ENCODE assay signal across 27 mouse cellular contexts in genomic region chr8:126841187-126841586, GRCm38 (mm10).
DNase-seq lines count a peak whose midpoint lies in the region; ATAC-seq and TF ChIP-seq lines count a peak whose summit lies in the region.
"Had no signal": no experiment of that assay in that cellular context is flagged by ENCODE, and none has a peak within 500 bp of the region (broad histone marks: within the 10 kb centered on the region; RNA-seq: fewer than 3 reads in every experiment).

No protein-coding gene starts in this region.

- ATAC-seq in hindbrain, embryonic 12.5 days (ENCODE audit: low FRiP score), result no peak
- ATAC-seq in hindbrain, postnatal 0 days, result no peak
- ATAC-seq in neural tube, embryonic 13.5 days (ENCODE audit: low read depth), result no peak
- ATAC-seq: forebrain, embryonic 16.5 days; intestine, embryonic 16.5 days; liver, embryonic 12.5 days; liver, postnatal 0 days had no signal

- H3K36me3 ChIP-seq in hindbrain, embryonic 12.5 days, result no peaks in the 10 kb centered on the region
- H3K36me3 ChIP-seq in hindbrain, postnatal 0 days (ENCODE audit: insufficient read depth, low read length), result no peaks in the 10 kb centered on the region
- no peaks in the 10 kb centered on the region for H3K36me3 ChIP-seq in neural tube, embryonic 13.5 days
- H3K36me3 ChIP-seq: embryonic facial prominence, embryonic 12.5 days; heart, embryonic 15.5 days; liver, embryonic 12.5 days had no signal

- H3K4me1 ChIP-seq in hindbrain, embryonic 12.5 days, result peaks cover 28% of the 10 kb centered on the region
- H3K4me1 ChIP-seq in hindbrain, postnatal 0 days (ENCODE audit: insufficient read depth, low read length), result peaks cover 17% of the 10 kb centered on the region
- peaks cover 46% of the 10 kb centered on the region for H3K4me1 ChIP-seq in neural tube, embryonic 13.5 days (replicated peaks)

- H3K27me3 ChIP-seq in hindbrain, embryonic 12.5 days, result no peaks in the 10 kb centered on the region
- no peaks in the 10 kb centered on the region for H3K27me3 ChIP-seq in hindbrain, postnatal 0 days (ENCODE audit: insufficient read depth, low read length)
- H3K27me3 ChIP-seq in neural tube, embryonic 13.5 days, result no peaks in the 10 kb centered on the region
- H3K27me3 ChIP-seq: CH12.LX; embryonic facial prominence, embryonic 12.5 days; heart, embryonic 15.5 days; liver, embryonic 12.5 days; megakaryocyte, embryonic 14.5 days had no signal

- TF ChIP-seq CTCF in hindbrain, postnatal 0 days (IDR thresholded peaks at IDR 0.05; ENCODE audit: low read depth), result no peak

- no peaks in the 10 kb centered on the region for H3K9me3 ChIP-seq in hindbrain, embryonic 12.5 days (replicated peaks)
- H3K9me3 ChIP-seq in hindbrain, postnatal 0 days (ENCODE audit: low read length), result no peaks in the 10 kb centered on the region
- no peaks in the 10 kb centered on the region for H3K9me3 ChIP-seq in neural tube, embryonic 13.5 days
- H3K9me3 ChIP-seq: embryonic facial prominence, embryonic 12.5 days; heart, embryonic 15.5 days; liver, embryonic 12.5 days had no signal

- no peak overlapping the region for H3K4me3 ChIP-seq in hindbrain, embryonic 12.5 days
- no peak overlapping the region for H3K4me3 ChIP-seq in hindbrain, postnatal 0 days (ENCODE audit: low read length)
- no peak overlapping the region for H3K4me3 ChIP-seq in neural tube, embryonic 13.5 days
- H3K4me3 ChIP-seq: embryonic facial prominence, embryonic 12.5 days; heart, embryonic 15.5 days; liver, embryonic 12.5 days; megakaryocyte, embryonic 14.5 days had no signal

- no peak for DNase-seq in hindbrain, postnatal 0 days (ENCODE audit: low spot score)
- no peak for DNase-seq in neural tube, embryonic 10.5 days (ENCODE audit: extremely low spot score, low spot score)
- peak; percentile 60 for DNase-seq in brain, adult 2 months (ENCODE audit: low read depth, low spot score)
- no peak for DNase-seq in kidney, adult 18-20 months
- DNase-seq: adrenal gland, postnatal 14 days; cerebellum, adult 11-12 months; cerebellum, adult 9-11 months; embryo, embryonic 11 days; gastrocnemius, postnatal 14 days; heart, postnatal 36 days; kidney, adult 9 months; kidney, postnatal 10 days; liver, postnatal 0 days; lung, postnatal 36 days; midbrain, embryonic 14.5 days; right cerebral cortex, postnatal 4 days; thymus, adult 2 months; thymus, postnatal 4 days had no signal

- H3K27ac ChIP-seq in hindbrain, embryonic 12.5 days, result 0 out of 2 replicates have a peak overlapping the region, but pooled peaks have one; percentile 57
- no peak overlapping the region for H3K27ac ChIP-seq in hindbrain, postnatal 0 days
- peak overlapping the region; percentile 3; the same call in 1 of the 2 replicates for H3K27ac ChIP-seq in neural tube, embryonic 13.5 days (replicated peaks)
- H3K27ac ChIP-seq: embryonic facial prominence, embryonic 12.5 days; heart, embryonic 15.5 days; liver, embryonic 12.5 days had no signal

- no peak overlapping the region for H3K9ac ChIP-seq in hindbrain, embryonic 12.5 days
- no peak overlapping the region for H3K9ac ChIP-seq in hindbrain, postnatal 0 days (replicated peaks; ENCODE audit: low read length)
- no peak overlapping the region for H3K9ac ChIP-seq in neural tube, embryonic 13.5 days
- H3K9ac ChIP-seq: embryonic facial prominence, embryonic 12.5 days; heart, embryonic 15.5 days; liver, embryonic 12.5 days; liver, postnatal 0 days had no signal

- 57% methylated on average over 7 of the region's 7 CpGs for WGBS in hindbrain, embryonic 12.5 days
- 55% methylated on average over 7 of the region's 7 CpGs for WGBS in hindbrain, postnatal 0 days
- 46% methylated on average over 7 of the region's 7 CpGs for WGBS in neural tube, embryonic 13.5 days

- H3K4me2 ChIP-seq in hindbrain, embryonic 12.5 days (replicated peaks), result no peak overlapping the region
- no peak overlapping the region for H3K4me2 ChIP-seq in hindbrain, postnatal 0 days (ENCODE audit: low read depth, low read length)
- no peak overlapping the region for H3K4me2 ChIP-seq in neural tube, embryonic 13.5 days
- H3K4me2 ChIP-seq: embryonic facial prominence, embryonic 12.5 days; heart, embryonic 15.5 days; liver, embryonic 12.5 days had no signal
